Mouse (Mus musculus) splenic B cell, adult 2 months (primary cell): ENCODE measurements around the gene Itga9.

Experiments
- DNase-seq: peaks from one replicate; pipeline ENCODE4 v3.0.0-alpha.2; 2011; ENCODE audit warnings: low read depth, low spot score
- H3K27me3 ChIP-seq: 2 replicates; pipeline ENCODE4 v1.6.1; 2012; ENCODE audit warnings: mild to moderate bottlenecking, low read length, moderate library complexity, mixed read lengths; ENCODE audit not compliant: control insufficient read depth, poor library complexity, insufficient read depth, severe bottlenecking
- H3K36me3 ChIP-seq: 2 replicates; pipeline ENCODE4 v1.6.1; 2012; ENCODE audit warnings: mild to moderate bottlenecking, low read length, moderate library complexity, mixed read lengths; ENCODE audit not compliant: control insufficient read depth, poor library complexity, insufficient read depth, severe bottlenecking

Itga9 gene

GRCm38 (mm10) chr9:118942030-118942429 is 335.5 kb downstream of the Itga9 start:
- Histone ChIP-seq H3K36me3 (no peaks in the 10 kb centered on the region), H3K27me3 (no peaks in the 10 kb centered on the region)
- DNase-seq = no peak

GRCm38 (mm10) chr9:118943941-118944340 is 337.5 kb downstream of the Itga9 start:
- Histone ChIP-seq H3K36me3 (no peaks in the 10 kb centered on the region), H3K27me3 (no peaks in the 10 kb centered on the region)
- DNase-seq = no peak

- DNase-seq = no peak
- Histone ChIP-seq H3K36me3 (no peaks in the 10 kb centered on the region), H3K27me3 (no peaks in the 10 kb centered on the region)
These were observed 337.9 kb downstream of the Itga9 start for GRCm38 (mm10) chr9:118944388-118944787.

GRCm38 (mm10) chr9:118948486-118948885 is 342.0 kb downstream of the Itga9 start:
- Histone ChIP-seq H3K36me3 (no peaks in the 10 kb centered on the region), H3K27me3 (no peaks in the 10 kb centered on the region)
- no peak for DNase-seq

GRCm38 (mm10) chr9:118949124-118949523 is 342.6 kb downstream of the Itga9 start:
- DNase-seq = no peak
- Histone ChIP-seq H3K36me3 (no peaks in the 10 kb centered on the region), H3K27me3 (no peaks in the 10 kb centered on the region)

GRCm38 (mm10) chr9:118949654-118950053 is 343.2 kb downstream of the Itga9 start:
- Histone ChIP-seq H3K27me3 (no peaks in the 10 kb centered on the region), H3K36me3 (no peaks in the 10 kb centered on the region)
- DNase-seq = no peak

GRCm38 (mm10) chr9:118950061-118950460 is 343.6 kb downstream of the Itga9 start:
- H3K27me3 ChIP-seq = no peaks in the 10 kb centered on the region
- no peaks in the 10 kb centered on the region for H3K36me3 ChIP-seq
- no peak for DNase-seq
